Mouse (Mus musculus): Measurements from ENCODE around the gene Lonp1.

DNA sequence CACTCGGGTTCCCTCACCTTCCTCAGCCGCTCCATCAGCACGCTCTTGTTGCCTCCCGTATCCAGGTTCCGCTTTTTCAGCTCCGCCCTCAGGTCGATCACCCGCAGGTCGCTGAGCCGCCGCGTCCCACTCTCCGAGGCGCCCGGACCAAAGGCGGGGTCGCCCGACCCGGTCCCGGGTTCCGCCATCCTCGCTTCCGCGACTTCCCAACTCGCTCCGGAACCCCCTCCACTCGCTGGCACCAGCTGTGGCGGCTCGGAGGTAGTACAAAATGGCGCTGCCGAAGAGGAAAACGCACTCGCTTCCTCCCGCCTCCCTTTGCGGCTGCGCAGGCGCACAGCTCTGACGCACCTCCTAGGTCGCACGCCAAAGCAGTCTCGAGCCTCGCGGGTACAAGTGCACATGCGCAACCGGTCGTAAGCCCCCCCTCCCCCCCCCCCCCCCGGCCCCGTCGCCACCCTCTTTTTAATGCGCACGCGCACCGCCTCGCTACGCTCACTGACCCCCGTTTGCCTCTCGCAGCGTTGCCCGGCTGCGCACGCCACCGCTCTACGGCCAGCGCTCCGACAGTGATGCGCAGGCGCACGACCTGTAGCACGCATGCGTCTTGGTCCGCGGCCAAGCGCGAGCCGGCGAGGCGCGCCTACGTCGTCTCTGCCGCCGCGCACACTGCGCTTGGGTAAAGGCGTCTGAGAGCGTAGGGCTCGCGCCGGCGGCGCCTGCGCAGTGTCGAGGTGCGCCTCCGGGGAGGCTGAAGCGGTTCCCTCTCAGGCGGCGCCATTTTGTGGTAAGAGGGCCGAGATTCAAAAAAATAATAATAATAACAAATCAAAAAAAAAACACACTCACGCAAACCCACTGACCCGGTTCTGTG lies 42.2 kb downstream of the Lonp1 start, which contains the start of the genes Safb2 and Safb:
- TF ChIP-seq EP300 (optimal IDR thresholded peaks at IDR 0.05) (no peak), CTCF (IDR thresholded peaks at IDR 0.05; ENCODE audit: low read depth) (peak; percentile 16; the same call in 1 of the 2 replicates)
